Mouse (Mus musculus): Measurements from ENCODE around the gene Slc6a9.

Slc6a9 gene

GRCm38 (mm10) chr4:117841566-117841965 lies 7.3 kb downstream of the Slc6a9 start:
- no peak for DNase-seq

DNA sequence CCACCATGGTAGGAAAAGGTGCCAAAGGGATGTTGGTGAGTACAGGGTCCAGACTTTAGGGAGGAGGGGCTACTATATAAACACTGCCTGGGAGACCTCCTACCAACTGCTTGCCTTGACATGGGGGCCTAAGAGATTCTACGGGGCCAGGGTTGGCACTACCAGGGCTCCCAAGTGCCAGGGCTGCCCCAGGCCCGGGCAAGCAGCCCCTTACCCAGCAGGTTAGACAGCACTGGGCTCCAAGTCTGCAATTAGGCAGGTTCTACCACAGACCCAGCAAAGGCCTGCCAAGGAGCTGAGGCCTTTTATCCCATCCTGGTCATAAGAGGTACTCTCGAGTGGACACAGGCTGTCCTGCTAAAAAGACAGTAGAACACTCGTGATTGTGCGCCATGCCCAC lies 8.8 kb downstream of the Slc6a9 start:
- no peak for DNase-seq

DNA sequence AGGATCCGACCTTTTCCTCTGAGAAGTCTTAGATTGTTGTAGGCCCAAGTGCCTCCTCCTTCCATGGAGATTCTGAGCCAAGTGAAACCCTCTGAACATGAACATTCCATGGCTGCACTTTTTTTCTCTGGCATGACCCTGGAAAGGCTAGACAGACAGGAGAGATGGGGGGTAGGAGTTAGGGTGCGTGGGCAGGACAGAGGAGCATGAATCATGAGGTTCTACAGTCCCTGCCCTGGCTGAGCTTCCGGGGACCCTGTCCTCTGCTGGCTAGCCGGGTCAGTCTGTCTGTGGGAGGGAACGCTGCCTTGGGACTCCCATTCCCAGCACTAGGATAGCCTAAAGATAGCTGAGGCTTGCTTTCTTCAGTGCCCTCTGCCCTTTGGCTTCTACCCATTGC lies 10.2 kb downstream of the Slc6a9 start:
- DNase-seq, result no peak

DNA sequence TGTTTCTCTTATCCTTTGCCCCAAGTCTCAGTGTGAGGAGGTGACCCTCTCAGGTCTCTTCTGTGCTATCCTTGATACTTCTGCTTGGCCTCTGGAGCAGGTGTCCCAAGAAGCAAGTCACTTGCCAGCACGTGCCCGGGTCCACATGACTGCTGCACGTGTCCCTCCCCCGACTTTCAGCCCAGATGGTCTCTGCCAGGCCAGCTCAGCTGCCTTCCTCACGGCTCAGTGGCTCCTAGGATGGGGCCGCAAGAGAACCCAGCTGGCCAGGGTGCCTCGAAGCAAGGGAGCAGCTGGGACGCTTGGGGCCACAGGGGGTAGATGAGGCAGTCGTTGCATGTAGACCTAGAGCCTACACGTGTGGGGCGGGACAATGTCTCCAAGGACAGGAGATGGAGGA lies 11.0 kb downstream of the Slc6a9 start:
- no peak for DNase-seq

- no peak for DNase-seq
These were observed 12.0 kb downstream of the Slc6a9 start for GRCm38 (mm10) chr4:117846261-117846660.

GRCm38 (mm10) chr4:117847011-117847410 lies 12.7 kb downstream of the Slc6a9 start:
- DNase-seq, result no peak

GRCm38 (mm10) chr4:117849063-117849462 lies 14.8 kb downstream of the Slc6a9 start:
- no peak for DNase-seq

DNA sequence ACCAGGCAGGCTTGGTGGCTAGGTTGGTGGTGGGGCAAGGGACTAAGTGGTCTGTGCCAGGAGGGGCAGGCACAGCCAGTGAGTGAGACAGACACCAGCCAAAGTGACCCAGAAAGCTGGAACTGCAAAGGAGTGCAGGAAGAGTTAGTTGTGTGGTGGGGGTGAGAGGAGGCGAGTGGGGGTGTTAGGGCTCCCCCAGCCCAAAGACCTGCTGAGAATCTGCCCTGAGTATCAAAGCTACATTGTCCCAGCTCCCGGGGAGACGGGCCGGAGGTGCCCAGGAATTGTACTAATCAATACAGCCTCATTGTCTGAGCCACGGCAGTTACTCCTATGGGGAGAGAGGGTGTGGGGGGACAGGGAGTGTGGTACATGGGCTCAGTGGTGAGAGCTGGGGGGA lies 15.2 kb downstream of the Slc6a9 start:
- no peak for DNase-seq

DNA sequence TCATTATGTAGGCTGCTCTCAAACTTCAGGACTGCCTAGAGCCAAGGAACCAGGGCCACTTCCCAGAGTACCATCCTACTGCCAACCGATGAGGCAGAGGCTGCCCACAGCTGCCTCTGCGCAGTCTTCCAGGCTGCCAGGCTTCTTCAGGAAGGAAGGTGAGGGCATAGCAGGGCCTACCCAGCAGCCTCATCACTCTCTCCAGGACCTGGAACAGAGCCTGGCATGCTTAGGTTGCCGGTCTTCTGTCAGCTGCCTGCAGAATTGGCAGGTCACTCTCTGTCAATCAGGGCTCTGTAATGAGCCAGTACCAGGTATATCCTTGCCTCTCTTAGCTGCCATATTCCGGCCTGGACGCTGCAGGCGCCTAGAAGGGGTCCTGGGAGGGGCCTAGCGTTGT lies 15.9 kb downstream of the Slc6a9 start:
- peak in 1 of 2 experiments; percentile 38 for DNase-seq

DNA sequence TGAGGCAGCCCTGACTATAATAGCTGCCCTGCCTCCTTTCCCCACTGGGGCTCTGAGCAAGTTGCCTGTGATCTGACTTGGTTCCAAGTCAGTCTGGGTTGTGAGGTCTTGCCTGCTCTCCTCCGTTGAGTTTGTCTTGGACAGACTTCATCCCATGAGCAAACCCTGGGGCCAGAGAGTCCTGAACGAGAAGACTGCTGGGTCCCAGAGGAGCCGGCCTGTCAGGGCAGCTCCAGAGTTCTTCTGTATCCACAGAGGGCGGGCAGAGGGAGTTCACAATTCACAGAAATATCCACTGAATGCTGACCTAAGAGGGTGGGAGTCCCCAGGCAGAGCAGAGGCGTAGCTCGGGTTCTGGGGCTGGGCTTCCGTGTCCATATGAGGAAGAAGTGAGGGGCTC lies 16.6 kb downstream of the Slc6a9 start:
- DNase-seq, result no peak

- DNase-seq, result no peak
These were observed 18.0 kb downstream of the Slc6a9 start for GRCm38 (mm10) chr4:117852152-117852868.

- peak in 1 of 2 experiments; percentile 37 for DNase-seq
These were observed 20.8 kb downstream of the Slc6a9 start for GRCm38 (mm10) chr4:117855146-117855545.

DNA sequence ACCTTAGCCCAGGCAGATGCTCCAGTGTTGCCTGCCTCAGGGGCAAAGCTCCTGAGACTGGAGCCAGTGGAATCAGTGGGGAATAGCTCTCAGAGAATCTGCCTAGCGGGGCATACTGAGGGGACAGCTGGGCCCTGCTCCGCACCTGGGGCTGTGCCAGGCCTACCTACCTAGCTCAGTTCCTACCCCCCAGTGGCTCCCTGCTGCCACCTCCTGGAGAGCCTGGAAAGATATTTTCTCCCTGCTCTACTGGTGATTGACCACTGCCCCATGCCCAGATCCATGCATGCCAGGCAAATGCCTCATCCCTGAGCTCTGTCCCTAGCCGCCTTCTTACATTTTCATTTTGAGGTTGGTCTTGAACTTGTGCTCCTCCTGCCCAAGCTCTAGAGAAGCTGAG lies 24.5 kb downstream of the Slc6a9 start:
- DNase-seq, result peak; percentile 66 to 69

DNA sequence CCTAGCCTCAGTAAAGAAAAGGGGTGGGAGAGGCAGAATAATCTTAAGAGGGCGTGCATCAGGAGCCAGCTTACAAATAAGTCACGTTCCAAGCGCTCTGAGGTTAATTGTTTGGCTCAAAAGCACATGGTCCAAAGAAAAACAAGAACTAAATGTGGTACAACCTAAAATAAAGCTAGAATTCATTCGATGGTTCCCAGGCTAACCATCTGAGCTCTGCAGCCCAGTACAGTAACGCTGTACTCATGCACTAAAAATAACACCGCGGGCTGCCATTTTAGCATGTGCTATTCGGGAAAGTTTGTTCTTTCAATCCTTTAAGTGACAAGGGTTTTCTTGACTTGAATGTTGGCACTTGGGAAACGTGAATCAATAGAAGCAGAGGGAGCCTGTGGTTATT lies 26.3 kb downstream of the Slc6a9 start:
- DNase-seq, result no peak

- DNase-seq, result no peak
These were observed 28.5 kb downstream of the Slc6a9 start for GRCm38 (mm10) chr4:117862823-117863222.

- peak; percentile 33 to 35 for DNase-seq
These were observed 31.8 kb downstream of the Slc6a9 start for GRCm38 (mm10) chr4:117866083-117866482.

- DNase-seq, result no peak
These were observed 32.7 kb downstream of the Slc6a9 start for GRCm38 (mm10) chr4:117867000-117867399.

- DNase-seq, result peak; percentile 56 to 59
These were observed 33.5 kb downstream of the Slc6a9 start for GRCm38 (mm10) chr4:117867823-117868222.

DNA sequence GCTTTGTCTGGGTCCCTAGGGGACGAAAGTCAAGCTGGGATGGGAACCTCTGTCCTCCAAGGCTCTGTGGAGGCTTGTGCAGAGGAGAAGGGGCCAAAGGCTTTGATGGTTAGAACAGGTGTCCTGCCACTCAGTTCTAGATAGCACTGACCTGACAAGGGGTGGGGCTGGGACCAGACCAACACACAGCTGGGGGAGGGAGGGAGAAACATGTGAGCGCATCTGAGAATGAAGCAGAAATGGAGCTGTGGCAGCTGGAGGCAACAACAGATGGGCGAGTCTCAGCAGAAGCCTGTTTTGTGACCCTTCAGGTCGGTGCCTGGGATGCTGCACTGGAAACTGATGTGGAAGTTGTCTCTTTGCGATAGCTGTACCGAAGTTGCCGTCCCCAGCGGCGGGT lies 35.0 kb downstream of the Slc6a9 start:
- DNase-seq, result no peak

DNA sequence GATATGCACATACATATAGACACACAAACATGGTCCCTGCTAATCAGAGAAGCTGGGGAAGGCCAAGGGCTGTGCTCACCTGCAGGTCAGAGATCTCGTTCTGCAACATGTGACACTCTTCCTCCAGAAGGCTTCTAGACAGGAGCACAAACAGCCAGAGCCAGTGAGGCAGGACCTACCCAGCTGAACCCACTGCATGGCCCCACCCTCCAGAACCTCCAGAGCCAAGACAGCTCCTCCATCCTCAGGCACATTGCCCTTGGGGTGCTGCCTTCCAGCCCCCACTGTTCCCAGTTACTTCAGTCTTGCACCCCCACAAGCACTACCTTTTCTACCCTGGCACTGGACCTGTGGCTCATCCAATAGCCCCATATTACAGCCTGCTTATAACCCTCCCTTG lies 36.1 kb downstream of the Slc6a9 start:
- no peak for DNase-seq

GRCm38 (mm10) chr4:117871787-117872186 lies 37.5 kb downstream of the Slc6a9 start:
- DNase-seq, result no peak

GRCm38 (mm10) chr4:117872471-117872886 lies 38.2 kb downstream of the Slc6a9 start, which contains the start of gene Ccdc24:
Ccdc24 (minus strand) TSS chr4:117872557.
- DNase-seq, result no peak

DNA sequence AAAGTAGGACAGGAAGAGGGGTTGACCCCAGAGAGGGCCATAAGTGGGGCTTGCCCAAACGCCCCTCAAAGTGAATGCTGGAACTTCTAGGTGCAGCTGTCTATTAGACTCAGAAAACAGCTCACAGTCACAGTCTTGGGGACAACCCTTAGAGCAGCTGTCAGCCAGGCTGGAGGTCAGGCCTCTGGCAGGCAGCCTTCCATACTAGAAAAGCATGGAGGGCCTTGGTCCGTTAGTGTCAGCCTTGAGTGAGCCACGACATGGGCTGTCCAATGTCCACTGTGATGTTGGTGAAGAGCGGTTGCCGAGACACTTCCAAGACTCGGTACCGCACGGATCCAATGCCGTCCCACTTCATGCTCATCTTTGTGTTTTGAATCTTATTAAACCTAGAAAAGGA lies 39.3 kb downstream of the Slc6a9 start:
- no peak for DNase-seq

GRCm38 (mm10) chr4:117878301-117878700 lies 44.0 kb downstream of the Slc6a9 start:
- no peak for DNase-seq

GRCm38 (mm10) chr4:117878703-117879102 lies 44.4 kb downstream of the Slc6a9 start:
- DNase-seq, result no peak
